ENCODE assay signal across 9 mouse cellular contexts in genomic region chr14:79139918-79140825, GRCm38 (mm10).
DNase-seq lines count a peak whose midpoint lies in the region; ATAC-seq and TF ChIP-seq lines count a peak whose summit lies in the region.
"Had no signal": no experiment of that assay in that cellular context is flagged by ENCODE, and none has a peak within 500 bp of the region (broad histone marks: within the 10 kb centered on the region; RNA-seq: fewer than 3 reads in every experiment).

No protein-coding gene starts in this region.

- H3K9ac ChIP-seq in forebrain, embryonic 16.5 days (replicated peaks; ENCODE audit: low read depth, low read length), result no peak overlapping the region
- no peak overlapping the region for H3K9ac ChIP-seq in intestine, embryonic 15.5 days

- DNase-seq in layer of hippocampus, adult 2 months (ENCODE audit: low spot score in 2 of 2), result no peak
- DNase-seq in layer of hippocampus, adult 9-10 months (ENCODE audit: low spot score), result no peak
- peak; percentile 59 for DNase-seq in lung, postnatal 10 days
- DNase-seq in right cerebral cortex, postnatal 14 days, result no peak
- DNase-seq in urinary bladder, adult 2 months (ENCODE audit: low spot score), result no peak
- DNase-seq in left cerebral cortex, adult 8-10 months (ENCODE audit: low spot score in 2 of 2), result no peak

- WGBS in forebrain, embryonic 16.5 days, result 34% methylated on average over 19 of the region's 19 CpGs
- WGBS in intestine, embryonic 15.5 days, result 29% methylated on average over 19 of the region's 19 CpGs

- ATAC-seq in forebrain, embryonic 16.5 days, result peak; percentile 53
- peak; percentile 61; the same call in 1 of the 2 replicates for ATAC-seq in intestine, embryonic 15.5 days

- H3K27me3 ChIP-seq in forebrain, embryonic 16.5 days (replicated peaks; ENCODE audit: control insufficient read depth, insufficient read depth, low read length), result no peaks in the 10 kb centered on the region
- no peaks in the 10 kb centered on the region for H3K27me3 ChIP-seq in intestine, embryonic 15.5 days (replicated peaks)

- H3K4me1 ChIP-seq in forebrain, embryonic 16.5 days (replicated peaks; ENCODE audit: control insufficient read depth, insufficient read depth, low read length), result peaks cover 18% of the 10 kb centered on the region
- H3K4me1 ChIP-seq in intestine, embryonic 15.5 days (replicated peaks), result peaks cover 14% of the 10 kb centered on the region

- 0 out of 2 replicates have a peak overlapping the region, but pooled peaks have one; percentile 29 for H3K27ac ChIP-seq in layer of hippocampus, adult 2 months
- H3K27ac ChIP-seq in forebrain, embryonic 16.5 days (ENCODE audit: low read length), result no peak overlapping the region
- H3K27ac ChIP-seq in intestine, embryonic 15.5 days, result no peak overlapping the region

- H3K4me2 ChIP-seq in forebrain, embryonic 16.5 days (ENCODE audit: low read length), result no peak overlapping the region
- H3K4me2 ChIP-seq in intestine, embryonic 15.5 days (replicated peaks), result no peak overlapping the region

- no peaks in the 10 kb centered on the region for H3K9me3 ChIP-seq in forebrain, embryonic 16.5 days (ENCODE audit: control insufficient read depth, low read length)
- H3K9me3 ChIP-seq in intestine, embryonic 15.5 days, result no peaks in the 10 kb centered on the region
- H3K9me3 ChIP-seq: G1E had no signal

- TF ChIP-seq CTCF in layer of hippocampus, adult 2 months (conservative IDR thresholded peaks at IDR 0.05), result 0 out of 2 replicates have a peak, but pooled peaks have one; percentile 33

- H3K36me3 ChIP-seq in forebrain, embryonic 16.5 days (ENCODE audit: control insufficient read depth, insufficient read depth), result no peaks in the 10 kb centered on the region
- H3K36me3 ChIP-seq in intestine, embryonic 15.5 days, result no peaks in the 10 kb centered on the region

- no peak overlapping the region for H3K4me3 ChIP-seq in layer of hippocampus, adult 2 months
- no peak overlapping the region for H3K4me3 ChIP-seq in forebrain, embryonic 16.5 days (replicated peaks; ENCODE audit: low read length)
- no peak overlapping the region for H3K4me3 ChIP-seq in intestine, embryonic 15.5 days (replicated peaks)
